In the genomic region with DNA sequence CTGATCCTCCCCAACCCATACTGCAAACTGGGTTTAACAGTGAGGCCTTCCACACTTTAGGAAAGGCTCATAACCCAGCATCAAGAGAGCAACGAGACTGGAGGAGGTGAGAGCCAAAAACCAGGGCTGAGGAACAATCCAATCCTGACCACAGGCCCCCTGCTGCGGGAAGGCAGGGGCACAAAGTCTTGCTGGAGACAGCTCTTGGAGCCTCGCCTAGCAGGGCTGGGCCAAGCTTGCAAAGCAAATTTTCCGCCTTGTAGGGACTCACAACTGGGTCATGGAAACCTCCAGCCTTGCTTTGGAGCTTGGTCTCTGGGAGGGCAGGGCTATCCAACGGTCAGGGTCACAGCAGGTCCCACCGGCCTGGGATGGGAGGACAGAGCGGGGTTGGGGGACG, we compare ENCODE assay signal across 9 mouse cellular contexts. TPM values are rescaled to one million over a fixed set of nuclear protein-coding genes. Genes with fewer than 3 reads are reported as not detected.
DNase-seq lines count a peak whose midpoint lies in the region; ATAC-seq lines count a peak whose summit lies in the region.
"Had no signal": no experiment of that assay in that cellular context is flagged by ENCODE, and none has a peak within 500 bp of the region (broad histone marks: within the 10 kb centered on the region; RNA-seq: fewer than 3 reads in every experiment).

No protein-coding gene starts in this region.

- H3K9me3 ChIP-seq in heart, embryonic 13.5 days, result no peaks in the 10 kb centered on the region
- H3K9me3 ChIP-seq: neural tube, embryonic 15.5 days had no signal

- H3K9ac ChIP-seq in heart, embryonic 13.5 days, result no peak overlapping the region
- H3K9ac ChIP-seq: neural tube, embryonic 15.5 days had no signal

- DNase-seq in heart, adult 11 months, result no peak
- DNase-seq in ES-CJ7 (ENCODE audit: low read depth, low spot score), result peak; percentile 71
- DNase-seq in cerebellum, postnatal 36 days, result peak; percentile 19 to 39
- peak; percentile 76 to 79 for DNase-seq in kidney, postnatal 36 days
- DNase-seq in heart, adult 8-10 months (ENCODE audit: low spot score), result no peak
- DNase-seq in adrenal gland, postnatal 25 days, result no peak

- no peak overlapping the region for H3K4me2 ChIP-seq in heart, embryonic 13.5 days
- H3K4me2 ChIP-seq: neural tube, embryonic 15.5 days had no signal

- WGBS in heart, embryonic 13.5 days, result 69% methylated on average over 8 of the region's 8 CpGs

- 0 out of 2 replicates have a peak overlapping the region, but pooled peaks have one; percentile 12 for H3K27ac ChIP-seq in heart, embryonic 13.5 days (replicated peaks)
- H3K27ac ChIP-seq: neural tube, embryonic 15.5 days had no signal

- peaks cover 48% of the 10 kb centered on the region for H3K4me1 ChIP-seq in heart, embryonic 13.5 days
- H3K4me1 ChIP-seq: neural tube, embryonic 15.5 days had no signal

- peaks cover 10% of the 10 kb centered on the region; the same call in 1 of the 2 replicates for H3K36me3 ChIP-seq in heart, embryonic 13.5 days
- H3K36me3 ChIP-seq: neural tube, embryonic 15.5 days had no signal

- no peak for ATAC-seq in heart, embryonic 13.5 days (ENCODE audit: extremely low read depth, insufficient number of reproducible peaks, low FRiP score, low TSS enrichment)
- no peak for ATAC-seq in monocyte, adult 5-6 weeks (replicated peaks; ENCODE audit: insufficient number of reproducible peaks, low FRiP score, low TSS enrichment, poor library complexity, severe bottlenecking)

- H3K27me3 ChIP-seq in heart, embryonic 13.5 days (replicated peaks), result no peaks in the 10 kb centered on the region

- no peak overlapping the region for H3K4me3 ChIP-seq in heart, embryonic 13.5 days
- H3K4me3 ChIP-seq: neural tube, embryonic 15.5 days had no signal

RNA-seq across cellular contexts. Expression of a gene that starts 36.1 kb away (rescaled TPM):
- 30.3 and 37.0 TPM in 2 replicates for polyA plus RNA-seq in heart, embryonic 13.5 days (2015; fragmentation: Nextera tagmentation; extraction: Ambion mirVana)
- under 1 TPM; 0.28 to 1.00 (median 0.73) TPM for total RNA-seq in heart, adult 8-10 months (2022)
- total RNA-seq in adrenal gland, postnatal 25 days (2021), result 0.76 TPM in 1 of 2 replicates, not detected in the other
- total RNA-seq in monocyte, adult 5-6 weeks (2017), result not detected in 3 replicates

RNA-seq across cellular contexts. Expression of a gene that starts 40.7 kb away (rescaled TPM):
- 20.0 and 21.8 TPM in 2 replicates for polyA plus RNA-seq in heart, embryonic 13.5 days (2015; fragmentation: Nextera tagmentation; extraction: Ambion mirVana)
- total RNA-seq in heart, adult 8-10 months (2022), result 10 to 100 TPM in 1 of 4 experiments, 1 to 10 TPM in 3; 8.4 to 11.3 (median 8.7) TPM
- 29.2 and 31.5 TPM in 2 replicates for total RNA-seq in adrenal gland, postnatal 25 days (2021)
- total RNA-seq in monocyte, adult 5-6 weeks (2017), result 20.4 to 45.6 TPM (median 27.7 TPM) in 3 replicates

RNA-seq across cellular contexts. Expression of a gene that starts 58.8 kb away (rescaled TPM):
- 2.3 and 5.0 TPM in 2 replicates for polyA plus RNA-seq in heart, embryonic 13.5 days (2015; fragmentation: Nextera tagmentation; extraction: Ambion mirVana)
- total RNA-seq in heart, adult 8-10 months (2022), result 1 to 10 TPM; 1.3 to 3.1 (median 1.9) TPM
- total RNA-seq in adrenal gland, postnatal 25 days (2021), result 15.8 and 16.7 TPM in 2 replicates
- 0.10 to 4.4 TPM (median 0.11 TPM) in 3 replicates for total RNA-seq in monocyte, adult 5-6 weeks (2017)

Comparison
In these comparisons a context has a peak if more than half of its experiments do, and no peak if none do; other contexts are left out.
1. DNase-seq: peak in ES-CJ7 (single experiment), cerebellum, postnatal 36 days (2 of 2) and kidney, postnatal 36 days (2 of 2); none in heart, adult 11 months (single experiment), heart, adult 8-10 months (single experiment) and adrenal gland, postnatal 25 days (single experiment).